Mouse (Mus musculus): ENCODE results near the gene Fmnl3. TPM values are rescaled to one million over a fixed set of nuclear protein-coding genes. Genes with fewer than 3 reads are reported as not detected.

Gene Fmnl3
- polyA plus RNA-seq, 1 experiment from 2014 or later, result 3.4 TPM

- DNase-seq (no peak), ATAC-seq (ENCODE audit: low read depth) (no peak)
- no peak overlapping the region for H3K4me2 ChIP-seq
- H3K4me1 ChIP-seq (replicated peaks), result peaks cover 73% of the 10 kb centered on the region
- peaks cover 31% of the 10 kb centered on the region for H3K36me3 ChIP-seq
- H3K27ac ChIP-seq, result no peak overlapping the region
- no peaks in the 10 kb centered on the region for H3K27me3 ChIP-seq
- 76% methylated on average over 15 of the region's 15 CpGs for WGBS (ENCODE audit: insufficient replicate concordance)
- H3K4me3 ChIP-seq (replicated peaks), result no peak overlapping the region
- no peaks in the 10 kb centered on the region for H3K9me3 ChIP-seq (replicated peaks)
- H3K9ac ChIP-seq, result no peak overlapping the region
These were observed 29.4 kb upstream of the Fmnl3 start for GRCm38 (mm10) chr15:99399503-99400245.

GRCm38 (mm10) chr15:99397622-99398021 is 27.3 kb upstream of the Fmnl3 start:
- no peaks in the 10 kb centered on the region for H3K9me3 ChIP-seq (replicated peaks)
- no peak overlapping the region for H3K9ac ChIP-seq
- DNase-seq, result no peak
- no peak for ATAC-seq (ENCODE audit: low read depth)
- H3K27ac ChIP-seq, result no peak overlapping the region
- peaks cover 76% of the 10 kb centered on the region for H3K4me1 ChIP-seq (replicated peaks)
- H3K4me3 ChIP-seq (replicated peaks), result no peak overlapping the region
- no peak overlapping the region for H3K4me2 ChIP-seq
- 87% methylated on average over 2 of the region's 2 CpGs for WGBS (ENCODE audit: insufficient replicate concordance)
- H3K36me3 ChIP-seq, result peaks cover 11% of the 10 kb centered on the region
- no peaks in the 10 kb centered on the region for H3K27me3 ChIP-seq

- no peak overlapping the region for H3K4me3 ChIP-seq (replicated peaks)
- H3K27ac ChIP-seq, result peak overlapping the region; percentile 61
- peaks cover 3% of the 10 kb centered on the region; the same call in 1 of the 2 replicates for H3K36me3 ChIP-seq
- DNase-seq (no peak), ATAC-seq (ENCODE audit: low read depth) (no peak)
- peak overlapping the region; percentile 42 for H3K9ac ChIP-seq
- no peaks in the 10 kb centered on the region for H3K27me3 ChIP-seq
- H3K4me2 ChIP-seq, result peak overlapping the region; percentile 80
- peaks cover 77% of the 10 kb centered on the region for H3K4me1 ChIP-seq (replicated peaks)
- 52% methylated on average over 4 of the region's 4 CpGs for WGBS (ENCODE audit: insufficient replicate concordance)
- no peaks in the 10 kb centered on the region for H3K9me3 ChIP-seq (replicated peaks)
These were observed 26.6 kb upstream of the Fmnl3 start for GRCm38 (mm10) chr15:99396875-99397274.

GRCm38 (mm10) chr15:99396462-99396861 is 26.2 kb upstream of the Fmnl3 start:
- peak overlapping the region; percentile 39; the same call in 1 of the 2 replicates for H3K4me3 ChIP-seq (replicated peaks)
- H3K4me2 ChIP-seq, result peak overlapping the region; percentile 80
- H3K9ac ChIP-seq, result peak overlapping the region; percentile 42
- peaks cover 81% of the 10 kb centered on the region for H3K4me1 ChIP-seq (replicated peaks)
- H3K9me3 ChIP-seq (replicated peaks), result no peaks in the 10 kb centered on the region
- ATAC-seq (ENCODE audit: low read depth) (no peak), DNase-seq (no peak)
- no peaks in the 10 kb centered on the region for H3K27me3 ChIP-seq
- peak overlapping the region; percentile 61 for H3K27ac ChIP-seq
- H3K36me3 ChIP-seq, result 0 out of 2 replicates have a peak, but pooled peaks cover 3% of the 10 kb centered on the region
- 11% methylated on average over 1 of the region's 1 CpGs for WGBS (ENCODE audit: insufficient replicate concordance)

- Histone ChIP-seq H3K27me3 (no peaks in the 10 kb centered on the region), H3K9me3 (replicated peaks) (no peaks in the 10 kb centered on the region), H3K9ac (peak overlapping the region; percentile 87), H3K36me3 (no peaks in the 10 kb centered on the region), H3K4me1 (replicated peaks) (peaks cover 69% of the 10 kb centered on the region), H3K27ac (peak overlapping the region; percentile 95), H3K4me3 (replicated peaks) (peak overlapping the region; percentile 83), H3K4me2 (peak overlapping the region; percentile 80)
- peak; percentile 64 for DNase-seq
- ATAC-seq (ENCODE audit: low read depth), result peak; percentile 45
- WGBS (ENCODE audit: insufficient replicate concordance), result 3% methylated on average over 24 of the region's 24 CpGs
These were observed 23.3 kb upstream of the Fmnl3 start for GRCm38 (mm10) chr15:99393386-99394252.

GRCm38 (mm10) chr15:99392486-99393385 is 22.5 kb upstream of the Fmnl3 start, which contains the start of gene Tmbim6:
Gene Tmbim6, plus strand, starts transcription at chr15:99392882.
- no peaks in the 10 kb centered on the region for H3K9me3 ChIP-seq (replicated peaks)
- H3K27me3 ChIP-seq, result no peaks in the 10 kb centered on the region
- H3K27ac ChIP-seq, result peak within 1 kb of the TSS; percentile 95
- H3K4me2 ChIP-seq, result peak within 1 kb of the TSS; percentile 80
- H3K9ac ChIP-seq, result peak within 1 kb of the TSS; percentile 87
- DNase-seq, result peak; percentile 99
- peak; percentile 95 for ATAC-seq (ENCODE audit: low read depth)
- peaks cover 63% of the 10 kb centered on the region for H3K4me1 ChIP-seq (replicated peaks)
- under 1% methylated on average over 51 of the region's 51 CpGs for WGBS (ENCODE audit: insufficient replicate concordance)
- no peaks in the 10 kb centered on the region for H3K36me3 ChIP-seq
- H3K4me3 ChIP-seq (replicated peaks), result peak within 1 kb of the TSS; percentile 83

GRCm38 (mm10) chr15:99391975-99392374 is 21.7 kb upstream of the Fmnl3 start:
- peak overlapping the region; percentile 77 for H3K4me2 ChIP-seq
- peak overlapping the region; percentile 67 for H3K9ac ChIP-seq
- H3K4me1 ChIP-seq (replicated peaks), result peaks cover 63% of the 10 kb centered on the region
- peak overlapping the region; percentile 83 for H3K4me3 ChIP-seq (replicated peaks)
- H3K27me3 ChIP-seq, result no peaks in the 10 kb centered on the region
- WGBS (ENCODE audit: insufficient replicate concordance), result 71% methylated on average over 6 of the region's 6 CpGs
- H3K27ac ChIP-seq, result peak overlapping the region; percentile 64
- ATAC-seq (ENCODE audit: low read depth) (no peak), DNase-seq (no peak)
- H3K9me3 ChIP-seq (replicated peaks), result no peaks in the 10 kb centered on the region
- H3K36me3 ChIP-seq, result no peaks in the 10 kb centered on the region

- no peak overlapping the region for H3K9ac ChIP-seq
- DNase-seq (no peak), ATAC-seq (ENCODE audit: low read depth) (no peak)
- H3K27ac ChIP-seq, result 0 out of 2 replicates have a peak overlapping the region, but pooled peaks have one; percentile 26
- no peaks in the 10 kb centered on the region for H3K27me3 ChIP-seq
- H3K4me2 ChIP-seq, result no peak overlapping the region
- peaks cover 51% of the 10 kb centered on the region for H3K4me1 ChIP-seq (replicated peaks)
- no peak overlapping the region for H3K4me3 ChIP-seq (replicated peaks)
- H3K9me3 ChIP-seq (replicated peaks), result no peaks in the 10 kb centered on the region
- no peaks in the 10 kb centered on the region for H3K36me3 ChIP-seq
- WGBS (ENCODE audit: insufficient replicate concordance), result 20% methylated on average over 7 of the region's 7 CpGs
These were observed 20.5 kb upstream of the Fmnl3 start for GRCm38 (mm10) chr15:99390472-99391401.

- Histone ChIP-seq H3K27me3 (no peaks in the 10 kb centered on the region), H3K36me3 (no peaks in the 10 kb centered on the region), H3K4me3 (replicated peaks) (no peak overlapping the region), H3K4me1 (replicated peaks) (peaks cover 32% of the 10 kb centered on the region), H3K9ac (no peak overlapping the region), H3K4me2 (no peak overlapping the region), H3K27ac (no peak overlapping the region), H3K9me3 (replicated peaks) (no peaks in the 10 kb centered on the region)
- ATAC-seq (ENCODE audit: low read depth) (no peak), DNase-seq (no peak)
- WGBS (ENCODE audit: insufficient replicate concordance), result 50% methylated on average over 4 of the region's 4 CpGs
These were observed 17.7 kb upstream of the Fmnl3 start for GRCm38 (mm10) chr15:99387976-99388375.

GRCm38 (mm10) chr15:99386796-99387195 is 16.5 kb upstream of the Fmnl3 start:
- no peak for ATAC-seq (ENCODE audit: low read depth)
- no peak for DNase-seq
- H3K9me3 ChIP-seq (replicated peaks), result no peaks in the 10 kb centered on the region
- H3K9ac ChIP-seq, result no peak overlapping the region
- no peaks in the 10 kb centered on the region for H3K27me3 ChIP-seq
- 0 out of 2 replicates have a peak overlapping the region, but pooled peaks have one; percentile 29 for H3K27ac ChIP-seq
- no peaks in the 10 kb centered on the region for H3K36me3 ChIP-seq
- peaks cover 25% of the 10 kb centered on the region for H3K4me1 ChIP-seq (replicated peaks)
- H3K4me2 ChIP-seq, result no peak overlapping the region
- 53% methylated on average over 3 of the region's 3 CpGs for WGBS (ENCODE audit: insufficient replicate concordance)
- no peak overlapping the region for H3K4me3 ChIP-seq (replicated peaks)
